Mouse (Mus musculus): Measurements from ENCODE around the gene Tmem164.

DNA sequence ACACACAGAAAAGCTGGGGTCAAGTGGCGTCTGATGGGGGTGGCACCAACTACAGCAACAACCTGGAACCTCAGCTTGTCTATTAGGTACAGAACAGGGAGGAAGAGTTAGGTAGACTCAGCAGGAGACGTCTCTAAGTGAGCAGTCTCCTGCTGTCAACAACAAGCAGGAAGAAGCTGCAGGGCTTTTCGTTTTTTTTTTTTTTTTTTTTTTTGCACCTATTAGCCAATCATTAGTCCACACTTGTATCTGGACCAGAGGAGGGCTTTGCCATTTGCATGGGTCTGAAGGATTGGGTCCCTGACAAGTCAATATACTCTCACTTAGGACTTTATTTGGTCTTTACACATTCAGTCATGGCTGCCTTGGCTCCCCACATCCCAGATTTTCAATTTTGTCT is 4.0 kb upstream of the Tmem164 start:
- no peak for TF ChIP-seq CTCF (IDR thresholded peaks at IDR 0.05; ENCODE audit: control insufficient read depth, insufficient read depth, low read length)
- TF ChIP-seq POLR2A (IDR thresholded peaks at IDR 0.05; ENCODE audit: borderline replicate concordance, control insufficient read depth, low read depth, low read length): no peak

Measured in bone marrow, adult 2 months (tissue).